Mouse (Mus musculus) embryonic facial prominence, embryonic 11.5 days (tissue): ENCODE results near the gene Iqca. TPM values are rescaled to one million over a fixed set of nuclear protein-coding genes. Genes with fewer than 3 reads are reported as not detected.

ENCODE experiments used
- ATAC-seq: fragments of 200-750 bp; cut with Nextera tagmentation; replicated peaks from 2 replicates; pipeline ENCODE4 v1.8.0; 2017; ENCODE audit warnings: low read depth; ENCODE audit not compliant: insufficient number of reproducible peaks, low FRiP score, low TSS enrichment
- DNase-seq: peaks from one replicate; pipeline ENCODE4 v3.0.0-alpha.2; 2015; ENCODE audit warnings: low spot score
- H3K27ac ChIP-seq: fragments of 300-500 bp; sonication (generic); replicated peaks from 2 replicates; pipeline ENCODE4 v1.5.1; 2014; ENCODE audit warnings: mild to moderate bottlenecking, low read depth, low read length, control low read depth
- H3K27me3 ChIP-seq: fragments of 300-500 bp; sonication (generic); 2 replicates; pipeline ENCODE4 v1.6.1; 2014; ENCODE audit warnings: mild to moderate bottlenecking, low read length, moderate library complexity, mixed read lengths; ENCODE audit not compliant: control insufficient read depth, insufficient read depth
- H3K36me3 ChIP-seq: fragments of 300-500 bp; sonication (generic); replicated peaks from 2 replicates; pipeline ENCODE4 v1.6.1; 2014; ENCODE audit warnings: low read depth, mild to moderate bottlenecking, low read length, moderate library complexity, mixed read lengths; ENCODE audit not compliant: control insufficient read depth, insufficient read depth
- H3K4me1 ChIP-seq: fragments of 300-500 bp; sonication (generic); 2 replicates; pipeline ENCODE4 v1.6.1; 2014; ENCODE audit warnings: low read length, mixed read lengths; ENCODE audit not compliant: control insufficient read depth, insufficient read depth
- H3K4me2 ChIP-seq: fragments of 300-500 bp; sonication (generic); 2 replicates; pipeline ENCODE4 v1.6.1; 2014; ENCODE audit warnings: low read depth, mild to moderate bottlenecking, control low read depth, low read length, moderate library complexity
- H3K4me3 ChIP-seq: fragments of 300-500 bp; sonication (generic); 2 replicates; pipeline ENCODE4 v1.5.1; 2014; ENCODE audit warnings: low read depth, low read length, control low read depth
- H3K9ac ChIP-seq: fragments of 300-500 bp; sonication (generic); replicated peaks from 2 replicates; pipeline ENCODE4 v1.6.1; 2014; ENCODE audit warnings: mild to moderate bottlenecking, control low read depth, low read length
- H3K9me3 ChIP-seq: fragments of 300-500 bp; sonication (generic); replicated peaks from 2 replicates; pipeline ENCODE4 v1.6.1; 2016; ENCODE audit warnings: mild to moderate bottlenecking, low read length, inconsistent platforms, mixed read lengths; ENCODE audit not compliant: control insufficient read depth
- WGBS: fragments of 180-500 bp; shearing (Covaris S2); extraction: QIAGEN DNeasy Blood & Tissue Kit; methylation state at CpG from one replicate; pipeline ENCODE4 v1.1.7; 2014; 5-methylcytosine and 5-hydroxymethylcytosine counted together
- polyA plus RNA-seq: library from polyadenylated mRNA; unstranded; fragments of >200 nt; fragmentation: Nextera tagmentation; extraction: Ambion mirVana; gene quantifications from 2 replicates; pipeline ENCODE4 v1.2.1, GENCODE M21; 2014

Iqca gene
- polyA plus RNA-seq, 1 experiment from 2014 or later, result not detected

- H3K36me3 ChIP-seq, result no peaks in the 10 kb centered on the region
- H3K9ac ChIP-seq, result no peak overlapping the region
- H3K27ac ChIP-seq, result no peak overlapping the region
- H3K4me2 ChIP-seq, result no peak overlapping the region
- no peaks in the 10 kb centered on the region for H3K27me3 ChIP-seq
- DNase-seq, result no peak
- H3K4me1 ChIP-seq, result no peaks in the 10 kb centered on the region
- 88% methylated on average over 7 of the region's 7 CpGs for WGBS
- ATAC-seq, result no peak
- no peaks in the 10 kb centered on the region for H3K9me3 ChIP-seq
- H3K4me3 ChIP-seq, result no peak overlapping the region
Observed at GRCm38 (mm10) chr1:90131982-90132381, 21.2 kb downstream of the Iqca start.

- H3K4me1 ChIP-seq, result no peaks in the 10 kb centered on the region
- WGBS, result 91% methylated on average over 12 of the region's 12 CpGs
Observed at GRCm38 (mm10) chr1:90124561-90124960, 28.6 kb downstream of the Iqca start.

GRCm38 (mm10) chr1:90120706-90121105 lies 32.5 kb downstream of the Iqca start:
- Histone ChIP-seq H3K9me3 (no peaks in the 10 kb centered on the region), H3K4me2 (no peak overlapping the region), H3K4me3 (no peak overlapping the region), H3K9ac (no peak overlapping the region), H3K4me1 (no peaks in the 10 kb centered on the region), H3K36me3 (no peaks in the 10 kb centered on the region), H3K27me3 (no peaks in the 10 kb centered on the region), H3K27ac (no peak overlapping the region)
- 80% methylated on average over 6 of the region's 6 CpGs for WGBS
- ATAC-seq (no peak), DNase-seq (no peak)

More at GRCm38 (mm10) chr1:90124561-90124960, 28.6 kb downstream of the Iqca start:
- H3K9me3 ChIP-seq, result no peaks in the 10 kb centered on the region
- DNase-seq (no peak), ATAC-seq (no peak)
- no peaks in the 10 kb centered on the region for H3K27me3 ChIP-seq
- no peak overlapping the region for H3K4me3 ChIP-seq
- no peaks in the 10 kb centered on the region for H3K36me3 ChIP-seq
- H3K9ac ChIP-seq, result no peak overlapping the region
- H3K4me2 ChIP-seq, result no peak overlapping the region
- no peak overlapping the region for H3K27ac ChIP-seq

GRCm38 (mm10) chr1:90119214-90119613 lies 34.0 kb downstream of the Iqca start:
- H3K4me2 ChIP-seq, result no peak overlapping the region
- no peaks in the 10 kb centered on the region for H3K27me3 ChIP-seq
- ATAC-seq, result no peak
- no peak for DNase-seq
- no peaks in the 10 kb centered on the region for H3K36me3 ChIP-seq
- no peak overlapping the region for H3K9ac ChIP-seq
- 89% methylated on average over 12 of the region's 12 CpGs for WGBS
- H3K4me1 ChIP-seq, result no peaks in the 10 kb centered on the region
- H3K27ac ChIP-seq, result no peak overlapping the region
- H3K4me3 ChIP-seq, result no peak overlapping the region
- no peaks in the 10 kb centered on the region for H3K9me3 ChIP-seq

GRCm38 (mm10) chr1:90117207-90117606 lies 36.0 kb downstream of the Iqca start:
- no peak overlapping the region for H3K27ac ChIP-seq
- no peak overlapping the region for H3K9ac ChIP-seq
- H3K4me1 ChIP-seq, result no peaks in the 10 kb centered on the region
- no peak overlapping the region for H3K4me3 ChIP-seq
- no peak for ATAC-seq
- H3K27me3 ChIP-seq, result no peaks in the 10 kb centered on the region
- 77% methylated on average over 7 of the region's 7 CpGs for WGBS
- no peak overlapping the region for H3K4me2 ChIP-seq
- DNase-seq, result no peak
- no peaks in the 10 kb centered on the region for H3K36me3 ChIP-seq
- no peaks in the 10 kb centered on the region for H3K9me3 ChIP-seq

GRCm38 (mm10) chr1:90114586-90114985 lies 38.6 kb downstream of the Iqca start:
- H3K4me3 ChIP-seq, result no peak overlapping the region
- DNase-seq, result no peak
- H3K27me3 ChIP-seq, result no peaks in the 10 kb centered on the region
- no peaks in the 10 kb centered on the region for H3K9me3 ChIP-seq
- no peaks in the 10 kb centered on the region for H3K4me1 ChIP-seq
- no peak overlapping the region for H3K27ac ChIP-seq
- no peak for ATAC-seq
- 87% methylated on average over 5 of the region's 5 CpGs for WGBS
- H3K4me2 ChIP-seq, result no peak overlapping the region
- no peaks in the 10 kb centered on the region for H3K36me3 ChIP-seq
- H3K9ac ChIP-seq, result no peak overlapping the region

- no peak for ATAC-seq
- WGBS, result 91% methylated on average over 6 of the region's 6 CpGs
Observed at GRCm38 (mm10) chr1:90113655-90114244, 39.5 kb downstream of the Iqca start.

GRCm38 (mm10) chr1:90112669-90113068 lies 40.5 kb downstream of the Iqca start:
- no peak for DNase-seq
- no peaks in the 10 kb centered on the region for H3K36me3 ChIP-seq
- H3K4me3 ChIP-seq, result no peak overlapping the region
- H3K27ac ChIP-seq, result no peak overlapping the region
- no peaks in the 10 kb centered on the region for H3K4me1 ChIP-seq
- H3K27me3 ChIP-seq, result no peaks in the 10 kb centered on the region
- no peak overlapping the region for H3K9ac ChIP-seq
- no peak overlapping the region for H3K4me2 ChIP-seq
- no peak for ATAC-seq
- WGBS, result 60% methylated on average over 2 of the region's 2 CpGs
- no peaks in the 10 kb centered on the region for H3K9me3 ChIP-seq

More at GRCm38 (mm10) chr1:90113655-90114244, 39.5 kb downstream of the Iqca start:
- no peaks in the 10 kb centered on the region for H3K27me3 ChIP-seq
- no peak overlapping the region for H3K4me3 ChIP-seq
- no peaks in the 10 kb centered on the region for H3K9me3 ChIP-seq
- H3K27ac ChIP-seq, result no peak overlapping the region
- no peak overlapping the region for H3K9ac ChIP-seq
- DNase-seq, result no peak
- H3K4me2 ChIP-seq, result no peak overlapping the region
- no peaks in the 10 kb centered on the region for H3K4me1 ChIP-seq
- no peaks in the 10 kb centered on the region for H3K36me3 ChIP-seq
